Mouse (Mus musculus) myocyte (in vitro differentiated cells): ENCODE data around the gene Tle1. TPM values are rescaled to one million over a fixed set of nuclear protein-coding genes. Genes with fewer than 3 reads are reported as not detected.

Experiments used
- H3K27me3 ChIP-seq: one replicate; pipeline ENCODE4 v1.6.1; 2011; ENCODE audit not compliant: control insufficient read depth, insufficient read depth, insufficient read length
- H3K36me3 ChIP-seq: one replicate; pipeline ENCODE4 v1.6.1; 2011; ENCODE audit not compliant: control insufficient read depth, insufficient read depth
- H3K4me2 ChIP-seq: one replicate; pipeline ENCODE4 v1.6.1; 2011; ENCODE audit warnings: low read depth, control low read depth
- H3K4me3 ChIP-seq: one replicate; pipeline ENCODE4 v1.5.1; 2011; ENCODE audit warnings: mild to moderate bottlenecking, control low read depth, moderate library complexity
- H3K79me2 ChIP-seq: one replicate; pipeline ENCODE4 v1.6.1; 2011; ENCODE audit not compliant: control insufficient read depth, insufficient read depth
- H3ac ChIP-seq: one replicate; pipeline ENCODE4 v1.6.1; 2011; ENCODE audit not compliant: control insufficient read depth, insufficient read length
- CEBPB ChIP-seq: IDR thresholded peaks from 2 replicates; pipeline ENCODE4 v1.6.1; 2011; ENCODE audit warnings: mild to moderate bottlenecking, moderate library complexity; ENCODE audit not compliant: poor library complexity, insufficient read depth, severe bottlenecking
- E2F4 ChIP-seq: IDR thresholded peaks from one replicate; pipeline ENCODE4 v1.6.1; 2011; ENCODE audit warnings: mild to moderate bottlenecking, control low read depth, moderate library complexity; ENCODE audit not compliant: insufficient read depth
- MAX ChIP-seq: IDR thresholded peaks from one replicate; pipeline ENCODE4 v1.6.1; 2011; ENCODE audit warnings: low read depth, mild to moderate bottlenecking, control low read depth
- MYOD1 ChIP-seq, 3 experiments: IDR thresholded peaks; one replicate each; pipeline ENCODE4 v1.6.1; 2011; ENCODE audit warnings: control low read depth in 2 of 3, low read depth in 2 of 3, mild to moderate bottlenecking in 2 of 3, moderate library complexity in 1 of 3; ENCODE audit not compliant: insufficient read length in 2 of 3, control insufficient read depth in 1 of 3
- MYOG ChIP-seq, 3 experiments: IDR thresholded peaks; one replicate each; pipeline ENCODE4 v1.6.1; 2011; ENCODE audit warnings: control low read depth in 2 of 3, low read depth in 2 of 3, mild to moderate bottlenecking in 2 of 3; ENCODE audit not compliant: insufficient read length in 2 of 3, control insufficient read depth in 1 of 3, insufficient read depth in 1 of 3
- POLR2A ChIP-seq: IDR thresholded peaks from one replicate; pipeline ENCODE4 v1.6.1; 2011; ENCODE audit warnings: low read depth, mild to moderate bottlenecking, control low read depth, moderate library complexity; ENCODE audit not compliant: insufficient read length
- POLR2AphosphoS2 ChIP-seq: IDR thresholded peaks from one replicate; pipeline ENCODE4 v1.6.1; 2011; ENCODE audit warnings: low read depth, control low read depth; ENCODE audit not compliant: insufficient read length
- REST ChIP-seq: IDR thresholded peaks from one replicate; pipeline ENCODE4 v1.6.1; 2011; ENCODE audit warnings: mild to moderate bottlenecking, control low read depth, moderate library complexity; ENCODE audit not compliant: insufficient read depth, insufficient read length
- SRF ChIP-seq: IDR thresholded peaks from one replicate; pipeline ENCODE4 v1.6.1; 2011; ENCODE audit warnings: low read depth; ENCODE audit not compliant: control insufficient read depth, insufficient read length
- TCF12 ChIP-seq: IDR thresholded peaks from one replicate; pipeline ENCODE4 v1.6.1; 2011; ENCODE audit warnings: mild to moderate bottlenecking, control low read depth; ENCODE audit not compliant: poor library complexity, insufficient read depth, severe bottlenecking
- TCF3 ChIP-seq: IDR thresholded peaks from one replicate; pipeline ENCODE4 v1.6.1; 2011; ENCODE audit warnings: low read depth, control low read depth; ENCODE audit not compliant: insufficient read length
- USF1 ChIP-seq: IDR thresholded peaks from one replicate; pipeline ENCODE4 v1.6.1; 2011; ENCODE audit warnings: low read depth, mild to moderate bottlenecking, control low read depth, moderate library complexity
- polyA plus RNA-seq: library from polyadenylated mRNA; unstranded; fragments of >200 nt; fragmentation: generic; extraction: Trizol; gene quantifications from one replicate; pipeline ENCODE4 v1.2.1, GENCODE M21; 2012; ENCODE audit warnings: missing spikeins

Gene Tle1
- polyA plus RNA-seq, 1 experiment: 17.9 TPM

GRCm38 (mm10) chr4:72182343-72182988 lies 18.3 kb downstream of the Tle1 start:
- no peak overlapping the region for H3K4me3 ChIP-seq
- no peak overlapping the region for H3K4me2 ChIP-seq
- H3K79me2 ChIP-seq: peaks cover 53% of the 10 kb centered on the region
- no peaks in the 10 kb centered on the region for H3K36me3 ChIP-seq
- H3ac ChIP-seq: no peak overlapping the region
- no peaks in the 10 kb centered on the region for H3K27me3 ChIP-seq
- TF ChIP-seq TCF12: no peak
- no peak for TF ChIP-seq POLR2A
- TF ChIP-seq MYOG (IDR thresholded peaks at IDR 0.05; ENCODE audit: control insufficient read depth in 1 of 3, insufficient read depth in 1 of 3, insufficient read length in 2 of 3, low read depth in 2 of 3): no peak
- no peak for TF ChIP-seq MAX
- TF ChIP-seq SRF: no peak
- no peak for TF ChIP-seq TCF3
- no peak for TF ChIP-seq CEBPB
- no peak for TF ChIP-seq MYOD1 (IDR thresholded peaks at IDR 0.05; ENCODE audit: control insufficient read depth in 1 of 3, insufficient read length in 2 of 3, low read depth in 2 of 3)
- TF ChIP-seq REST: no peak
- no peak for TF ChIP-seq E2F4
- TF ChIP-seq POLR2AphosphoS2: no peak
- no peak for TF ChIP-seq USF1

GRCm38 (mm10) chr4:72175943-72176342 lies 24.8 kb downstream of the Tle1 start:
- H3K4me2 ChIP-seq: no peak overlapping the region
- no peaks in the 10 kb centered on the region for H3K36me3 ChIP-seq
- no peak overlapping the region for H3ac ChIP-seq
- no peak overlapping the region for H3K4me3 ChIP-seq
- H3K79me2 ChIP-seq: peaks cover 56% of the 10 kb centered on the region
- TF ChIP-seq E2F4 (no peak), REST (no peak), TCF12 (no peak)
- H3K27me3 ChIP-seq: no peaks in the 10 kb centered on the region

- H3K36me3 ChIP-seq: no peaks in the 10 kb centered on the region
- no peak overlapping the region for H3K4me3 ChIP-seq
- no peak overlapping the region for H3ac ChIP-seq
- no peak overlapping the region for H3K4me2 ChIP-seq
- H3K79me2 ChIP-seq: peaks cover 29% of the 10 kb centered on the region
- H3K27me3 ChIP-seq: no peaks in the 10 kb centered on the region
- TF ChIP-seq TCF3: no peak
- no peak for TF ChIP-seq SRF
- TF ChIP-seq POLR2A: no peak
- no peak for TF ChIP-seq CEBPB
- TF ChIP-seq TCF12: no peak
- no peak for TF ChIP-seq MYOG (IDR thresholded peaks at IDR 0.05; ENCODE audit: control insufficient read depth in 1 of 3, insufficient read depth in 1 of 3, insufficient read length in 2 of 3, low read depth in 2 of 3)
- TF ChIP-seq REST: no peak
- TF ChIP-seq MYOD1 (IDR thresholded peaks at IDR 0.05; ENCODE audit: control insufficient read depth in 1 of 3, insufficient read length in 2 of 3, low read depth in 2 of 3): no peak
- no peak for TF ChIP-seq MAX
- TF ChIP-seq USF1: no peak
- TF ChIP-seq E2F4: no peak
Observed at GRCm38 (mm10) chr4:72168267-72168666, 32.5 kb downstream of the Tle1 start.

- Histone ChIP-seq H3K79me2 (peaks cover 26% of the 10 kb centered on the region), H3ac (no peak overlapping the region), H3K27me3 (no peaks in the 10 kb centered on the region), H3K4me3 (no peak overlapping the region), H3K36me3 (no peaks in the 10 kb centered on the region), H3K4me2 (no peak overlapping the region)
- no peak for TF ChIP-seq USF1
- TF ChIP-seq POLR2A: no peak
- no peak for TF ChIP-seq POLR2AphosphoS2
- TF ChIP-seq TCF3: no peak
Observed at GRCm38 (mm10) chr4:72167761-72168229, 32.9 kb downstream of the Tle1 start.

- TF ChIP-seq E2F4 (no peak), MYOD1 (IDR thresholded peaks at IDR 0.05; ENCODE audit: control insufficient read depth in 1 of 3, insufficient read length in 2 of 3, low read depth in 2 of 3) (no peak), TCF12 (no peak), MAX (no peak), POLR2AphosphoS2 (no peak), REST (no peak), POLR2A (no peak), SRF (no peak)
- Histone ChIP-seq H3K27me3 (no peaks in the 10 kb centered on the region), H3K79me2 (peaks cover 20% of the 10 kb centered on the region), H3ac (no peak overlapping the region), H3K36me3 (no peaks in the 10 kb centered on the region), H3K4me2 (no peak overlapping the region), H3K4me3 (no peak overlapping the region)
Observed at GRCm38 (mm10) chr4:72167171-72167570, 33.5 kb downstream of the Tle1 start.
